Mouse (Mus musculus): Measurements from ENCODE around the gene Znrf3. TPM values are rescaled to one million over a fixed set of nuclear protein-coding genes. Genes with fewer than 3 reads are reported as not detected.

Gene Znrf3
- polyA plus RNA-seq, 1 experiment from 2014 or later = 8.0 TPM

DNA sequence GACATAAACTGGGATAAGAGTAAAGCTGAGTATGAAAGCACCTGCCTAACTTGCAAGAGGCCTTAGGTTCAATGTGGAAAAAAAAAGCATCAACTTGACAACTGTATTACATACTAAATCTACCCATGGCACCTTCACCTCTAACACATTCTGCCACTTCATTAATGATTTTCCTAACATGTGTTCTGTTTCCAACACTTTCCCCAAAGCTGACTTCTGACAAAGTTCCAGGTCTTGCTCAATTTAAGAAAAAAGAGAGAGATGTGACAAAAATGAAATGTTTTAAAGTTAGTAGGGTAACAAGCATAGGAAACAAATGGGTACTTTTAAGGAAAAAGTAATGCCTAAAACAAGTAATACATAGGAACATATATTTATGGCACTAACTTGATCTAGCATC, 76.2 kb downstream of the Znrf3 start:
- Histone ChIP-seq H3K4me1 (replicated peaks) (no peaks in the 10 kb centered on the region), H3K27me3 (no peaks in the 10 kb centered on the region), H3K9ac (replicated peaks) (no peak overlapping the region), H3K36me3 (no peaks in the 10 kb centered on the region), H3K27ac (no peak overlapping the region), H3K4me2 (replicated peaks) (no peak overlapping the region), H3K4me3 (replicated peaks) (no peak overlapping the region), H3K9me3 (no peaks in the 10 kb centered on the region)
- ATAC-seq = no peak

DNA sequence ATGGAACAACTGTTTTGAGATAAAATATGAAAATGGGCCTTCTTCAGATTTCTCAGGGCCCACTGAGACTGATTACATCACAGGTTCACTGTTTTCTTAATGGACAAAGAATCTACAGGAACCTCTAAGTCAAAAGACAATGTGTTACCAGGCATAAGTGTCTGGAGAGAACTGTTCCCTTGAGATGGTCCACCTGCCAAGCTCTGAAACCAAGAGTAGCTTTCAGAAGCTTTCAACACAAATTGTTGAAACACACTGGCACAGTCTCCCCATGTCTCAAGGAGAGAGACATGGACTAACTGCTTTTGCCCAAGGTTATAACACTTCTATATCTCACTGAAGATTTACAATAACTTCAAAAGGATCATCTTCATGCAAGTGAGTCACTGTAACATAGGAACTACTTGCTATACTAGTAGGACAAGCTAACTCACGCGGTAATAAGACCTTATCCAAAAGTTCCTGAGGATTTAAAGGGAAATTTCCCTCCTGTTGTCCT, 89.3 kb downstream of the Znrf3 start:
- ATAC-seq = no peak
- H3K36me3 ChIP-seq = no peaks in the 10 kb centered on the region
- no peak overlapping the region for H3K27ac ChIP-seq
- peaks cover 4% of the 10 kb centered on the region; the same call in 1 of the 2 replicates for H3K4me1 ChIP-seq (replicated peaks)
- H3K9ac ChIP-seq (replicated peaks) = no peak overlapping the region
- no peaks in the 10 kb centered on the region for H3K27me3 ChIP-seq
- H3K9me3 ChIP-seq = no peaks in the 10 kb centered on the region
- no peak overlapping the region for H3K4me2 ChIP-seq (replicated peaks)
- no peak overlapping the region for H3K4me3 ChIP-seq (replicated peaks)
- 99% methylated on average over 2 of the region's 2 CpGs for WGBS

DNA sequence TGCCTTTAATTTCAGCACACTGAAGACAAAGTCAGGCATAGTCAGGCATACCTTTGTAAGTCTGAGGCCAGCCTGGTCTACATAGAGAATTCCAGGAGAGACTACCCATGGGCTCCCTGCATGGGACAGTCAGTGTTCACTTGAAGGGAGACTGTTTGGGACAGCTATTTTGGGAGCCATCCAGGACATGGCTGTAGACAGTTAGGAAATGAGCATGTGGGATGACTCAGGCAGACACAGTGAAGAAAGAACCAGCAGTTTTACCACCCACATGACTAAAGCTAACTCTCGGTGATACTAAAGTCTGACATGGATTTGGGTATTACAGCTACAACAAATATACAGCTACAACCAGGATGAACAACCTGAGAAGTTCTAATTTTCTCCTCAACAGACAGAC, 89.9 kb downstream of the Znrf3 start:
- no peak for ATAC-seq
- H3K36me3 ChIP-seq = no peaks in the 10 kb centered on the region
- H3K27ac ChIP-seq = no peak overlapping the region
- H3K4me2 ChIP-seq (replicated peaks) = no peak overlapping the region
- no peak overlapping the region for H3K9ac ChIP-seq (replicated peaks)
- H3K9me3 ChIP-seq = no peaks in the 10 kb centered on the region
- H3K27me3 ChIP-seq = no peaks in the 10 kb centered on the region
- H3K4me1 ChIP-seq (replicated peaks) = peaks cover 4% of the 10 kb centered on the region; the same call in 1 of the 2 replicates
- no peak overlapping the region for H3K4me3 ChIP-seq (replicated peaks)
- 94% methylated on average over 1 of the region's 1 CpGs for WGBS

DNA sequence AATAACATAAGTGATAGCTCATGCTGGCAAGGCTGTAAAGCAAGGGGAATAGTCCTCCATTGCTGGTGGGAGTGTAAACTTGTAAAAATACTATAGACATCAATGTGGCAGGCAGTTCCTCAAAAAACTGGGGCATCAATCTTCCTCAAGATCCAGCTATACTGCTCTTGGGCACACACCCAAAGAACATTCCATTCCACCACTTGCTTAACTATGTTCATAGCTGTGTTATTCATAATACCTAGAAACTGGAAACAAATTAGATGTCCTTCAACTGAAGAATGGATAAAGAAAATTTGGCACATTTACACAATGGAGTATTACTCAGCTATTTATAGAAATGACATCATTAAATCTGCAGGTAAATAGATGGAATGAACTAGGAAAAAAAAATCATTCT, 91.6 kb downstream of the Znrf3 start:
- no peak overlapping the region for H3K9ac ChIP-seq (replicated peaks)
- no peak for ATAC-seq
- H3K27ac ChIP-seq = no peak overlapping the region
- H3K4me2 ChIP-seq (replicated peaks) = no peak overlapping the region
- H3K4me3 ChIP-seq (replicated peaks) = no peak overlapping the region
- H3K4me1 ChIP-seq (replicated peaks) = peaks cover 4% of the 10 kb centered on the region; the same call in 1 of the 2 replicates
- H3K9me3 ChIP-seq = no peaks in the 10 kb centered on the region
- no peaks in the 10 kb centered on the region for H3K36me3 ChIP-seq
- H3K27me3 ChIP-seq = no peaks in the 10 kb centered on the region

DNA sequence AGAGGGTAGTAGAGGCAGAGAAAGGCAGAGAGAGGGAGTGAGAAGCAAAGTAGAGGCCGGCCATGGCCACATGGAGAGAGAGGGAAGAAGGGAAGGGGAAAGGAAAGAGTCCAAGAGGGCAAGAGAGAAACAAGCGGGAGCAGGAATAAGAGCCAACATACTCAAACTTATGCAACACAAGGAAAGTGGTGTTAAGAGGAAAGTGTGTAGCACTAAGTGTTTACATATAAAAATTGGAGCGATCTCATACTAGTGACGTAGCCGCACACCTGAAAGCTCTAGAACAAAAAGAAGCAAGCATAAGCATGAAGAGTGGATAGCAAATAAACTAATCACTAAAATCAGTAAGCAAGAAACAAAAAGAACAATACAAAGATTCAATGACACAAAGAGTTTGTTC, 95.2 kb downstream of the Znrf3 start:
- no peak overlapping the region for H3K4me2 ChIP-seq (replicated peaks)
- no peak for ATAC-seq
- no peak overlapping the region for H3K4me3 ChIP-seq (replicated peaks)
- H3K27me3 ChIP-seq = no peaks in the 10 kb centered on the region
- no peaks in the 10 kb centered on the region for H3K9me3 ChIP-seq
- no peak overlapping the region for H3K27ac ChIP-seq
- WGBS = 99% methylated on average over 5 of the region's 5 CpGs
- H3K4me1 ChIP-seq (replicated peaks) = no peaks in the 10 kb centered on the region; the same call in 1 of the 2 replicates
- H3K9ac ChIP-seq (replicated peaks) = no peak overlapping the region
- H3K36me3 ChIP-seq = no peaks in the 10 kb centered on the region

DNA sequence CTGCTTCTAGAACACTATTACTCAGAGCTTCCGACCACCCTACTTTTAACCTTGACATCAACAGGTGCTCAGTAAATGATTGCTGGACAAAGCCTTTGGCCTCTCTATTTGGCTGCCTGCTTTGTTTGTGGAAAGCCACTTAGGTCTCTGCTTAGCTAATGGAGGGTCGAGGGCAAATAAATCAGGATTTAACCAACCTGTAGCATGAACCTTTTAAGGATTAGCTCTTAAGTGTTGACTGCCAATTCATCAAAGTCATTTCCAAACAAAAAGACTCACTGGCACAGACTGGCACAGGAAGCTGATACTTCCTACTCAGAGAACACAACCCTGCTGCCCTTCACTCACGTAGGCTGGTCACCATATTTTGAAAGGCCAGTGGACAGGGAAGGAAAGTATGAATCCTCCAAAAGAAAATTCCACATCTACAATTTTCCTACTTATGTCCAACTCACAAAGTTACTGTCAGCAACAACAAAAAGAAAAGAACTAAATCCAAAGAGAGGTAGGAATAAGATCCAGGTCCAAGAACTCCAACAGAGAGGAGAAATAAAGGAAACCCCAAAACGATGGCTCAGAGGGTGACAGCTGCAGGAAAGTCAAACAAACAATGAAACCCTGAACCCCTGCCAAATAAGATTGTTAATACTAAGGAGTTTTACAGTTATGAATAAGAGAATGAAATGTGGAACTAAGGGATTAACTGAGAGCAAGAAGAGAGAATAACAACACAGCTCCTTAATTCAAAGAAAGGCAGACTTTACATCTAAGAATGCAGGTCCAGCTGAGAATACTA, 97.6 kb downstream of the Znrf3 start:
- 54% methylated on average over 4 of the region's 4 CpGs for WGBS
- Histone ChIP-seq H3K9ac (replicated peaks) (no peak overlapping the region), H3K27ac (no peak overlapping the region), H3K4me2 (replicated peaks) (no peak overlapping the region), H3K4me1 (replicated peaks) (no peaks in the 10 kb centered on the region; the same call in 1 of the 2 replicates), H3K36me3 (no peaks in the 10 kb centered on the region), H3K27me3 (no peaks in the 10 kb centered on the region), H3K4me3 (replicated peaks) (no peak overlapping the region), H3K9me3 (no peaks in the 10 kb centered on the region)
- ATAC-seq = no peak

DNA sequence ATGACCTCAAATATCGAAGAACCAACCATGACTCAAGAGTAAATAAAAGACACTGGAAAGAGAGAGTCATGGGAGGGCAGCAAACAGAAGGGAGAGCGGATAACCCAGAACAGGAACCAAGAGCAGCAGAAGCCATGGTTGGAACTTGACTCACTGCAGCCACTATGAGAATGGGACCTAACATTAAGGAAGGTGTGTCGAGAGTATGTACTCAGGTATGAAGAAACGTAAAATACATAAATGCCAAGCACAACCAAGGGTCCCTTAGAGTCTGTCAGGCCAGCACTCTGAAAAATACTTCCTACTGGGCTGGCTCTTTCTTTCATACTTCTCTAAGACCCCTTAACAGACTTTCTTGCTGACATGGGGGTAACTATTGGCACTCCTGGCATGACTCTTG, 100.9 kb downstream of the Znrf3 start:
- Histone ChIP-seq H3K27ac (no peak overlapping the region), H3K4me2 (replicated peaks) (no peak overlapping the region), H3K27me3 (no peaks in the 10 kb centered on the region), H3K9ac (replicated peaks) (no peak overlapping the region), H3K4me1 (replicated peaks) (no peaks in the 10 kb centered on the region; the same call in 1 of the 2 replicates), H3K36me3 (no peaks in the 10 kb centered on the region), H3K9me3 (no peaks in the 10 kb centered on the region), H3K4me3 (replicated peaks) (no peak overlapping the region)
- ATAC-seq = no peak
- WGBS = 97% methylated on average over 4 of the region's 4 CpGs

DNA sequence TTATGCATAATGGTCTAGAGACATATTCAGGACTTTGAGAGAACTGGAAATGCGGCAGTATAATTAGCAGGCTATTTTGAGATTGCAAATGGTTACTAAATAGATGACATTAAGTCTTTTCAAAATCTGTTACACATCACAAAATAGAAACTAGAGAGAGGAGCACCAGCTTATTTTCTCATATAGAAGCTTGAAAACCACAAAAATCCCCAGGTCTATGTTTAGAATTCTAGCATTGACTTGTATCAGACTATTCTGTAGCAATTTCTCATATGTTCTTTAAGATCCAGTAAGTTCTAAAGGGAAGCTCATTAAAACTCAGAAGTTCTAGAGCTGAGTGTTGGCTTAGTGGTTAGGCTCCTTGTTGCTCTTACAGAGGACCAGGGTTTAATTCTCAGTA, 104.9 kb downstream of the Znrf3 start:
- Histone ChIP-seq H3K4me1 (replicated peaks) (no peaks in the 10 kb centered on the region), H3K9ac (replicated peaks) (no peak overlapping the region), H3K27me3 (no peaks in the 10 kb centered on the region), H3K4me2 (replicated peaks) (no peak overlapping the region), H3K9me3 (no peaks in the 10 kb centered on the region), H3K36me3 (0 out of 2 replicates have a peak, but pooled peaks cover under 1% of the 10 kb centered on the region), H3K4me3 (replicated peaks) (no peak overlapping the region), H3K27ac (no peak overlapping the region)
- ATAC-seq = no peak
- WGBS = 96% methylated on average over 1 of the region's 1 CpGs

DNA sequence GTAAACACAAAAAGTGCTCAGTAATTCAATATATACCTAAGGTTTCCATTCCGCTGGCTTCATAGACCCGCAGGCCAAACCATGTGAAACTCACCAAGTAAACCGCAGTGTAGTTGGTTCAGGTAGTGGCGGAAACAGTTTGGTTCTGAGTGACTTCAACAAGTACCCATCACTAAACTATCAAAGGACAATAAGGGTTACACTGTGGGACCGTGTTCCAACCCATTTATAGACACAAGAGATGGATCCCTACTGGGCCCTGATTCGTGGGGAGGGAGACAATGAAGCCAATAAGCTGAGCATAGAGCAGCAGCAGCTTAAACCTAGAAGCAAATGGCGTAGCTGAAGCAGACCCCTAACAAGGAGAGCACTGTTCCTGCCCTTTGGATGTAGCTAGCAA, 107.8 kb downstream of the Znrf3 start:
- no peak overlapping the region for H3K4me2 ChIP-seq (replicated peaks)
- no peaks in the 10 kb centered on the region for H3K4me1 ChIP-seq (replicated peaks)
- no peaks in the 10 kb centered on the region for H3K9me3 ChIP-seq
- no peak overlapping the region for H3K27ac ChIP-seq
- no peak for ATAC-seq
- 93% methylated on average over 7 of the region's 7 CpGs for WGBS
- H3K4me3 ChIP-seq (replicated peaks) = no peak overlapping the region
- no peaks in the 10 kb centered on the region for H3K27me3 ChIP-seq
- H3K36me3 ChIP-seq = 0 out of 2 replicates have a peak, but pooled peaks cover 2% of the 10 kb centered on the region
- H3K9ac ChIP-seq (replicated peaks) = no peak overlapping the region

DNA sequence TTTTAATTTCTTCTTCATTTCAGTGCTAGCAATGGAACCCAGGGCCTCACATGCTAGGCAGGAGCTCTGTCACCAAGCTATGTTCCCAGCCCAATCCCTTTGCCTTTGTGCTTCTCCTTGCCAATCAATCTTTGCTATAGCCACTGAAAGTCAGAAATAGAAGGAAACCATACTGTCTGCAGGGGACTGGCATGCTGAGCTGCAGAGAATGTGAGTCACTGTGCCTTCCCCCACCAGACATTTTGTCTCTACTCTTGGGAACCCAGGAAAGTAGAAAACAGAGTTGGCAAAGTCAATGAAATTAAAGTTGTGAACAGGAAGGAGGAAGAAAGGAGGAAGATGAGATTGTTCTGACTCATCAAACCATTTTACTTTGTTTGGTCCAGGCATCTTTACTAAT, 108.4 kb downstream of the Znrf3 start:
- Histone ChIP-seq H3K9ac (replicated peaks) (no peak overlapping the region), H3K27me3 (no peaks in the 10 kb centered on the region), H3K9me3 (no peaks in the 10 kb centered on the region), H3K4me2 (replicated peaks) (no peak overlapping the region), H3K27ac (no peak overlapping the region), H3K4me3 (replicated peaks) (no peak overlapping the region), H3K36me3 (0 out of 2 replicates have a peak, but pooled peaks cover 2% of the 10 kb centered on the region), H3K4me1 (replicated peaks) (no peaks in the 10 kb centered on the region)
- ATAC-seq = no peak

DNA sequence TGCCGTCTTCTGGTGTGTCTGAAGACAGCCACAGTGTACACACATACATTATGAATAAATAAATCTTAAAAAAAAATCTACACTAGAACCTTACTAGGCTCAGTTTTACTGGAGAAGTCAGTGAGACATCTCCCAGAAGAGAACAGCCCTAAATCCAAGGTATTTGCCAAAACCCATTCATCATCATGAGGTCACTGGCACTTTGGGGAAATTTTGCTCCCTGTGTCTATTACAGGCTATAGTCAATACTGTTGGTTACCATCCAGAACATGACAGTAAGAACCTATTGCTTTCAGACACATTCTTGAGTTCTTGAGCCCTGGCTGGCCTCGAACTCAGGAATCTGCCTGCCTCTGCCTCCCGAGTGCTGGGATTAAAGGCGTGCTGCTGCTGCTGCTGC, 113.8 kb downstream of the Znrf3 start:
- WGBS = 96% methylated on average over 4 of the region's 4 CpGs
- no peaks in the 10 kb centered on the region for H3K27me3 ChIP-seq
- 0 out of 2 replicates have a peak, but pooled peaks cover 2% of the 10 kb centered on the region for H3K36me3 ChIP-seq
- no peak overlapping the region for H3K4me2 ChIP-seq (replicated peaks)
- no peak for ATAC-seq
- H3K4me3 ChIP-seq (replicated peaks) = no peak overlapping the region
- H3K9ac ChIP-seq (replicated peaks) = no peak overlapping the region
- peaks cover 3% of the 10 kb centered on the region; the same call in 1 of the 2 replicates for H3K4me1 ChIP-seq (replicated peaks)
- no peaks in the 10 kb centered on the region for H3K9me3 ChIP-seq
- H3K27ac ChIP-seq = no peak overlapping the region

DNA sequence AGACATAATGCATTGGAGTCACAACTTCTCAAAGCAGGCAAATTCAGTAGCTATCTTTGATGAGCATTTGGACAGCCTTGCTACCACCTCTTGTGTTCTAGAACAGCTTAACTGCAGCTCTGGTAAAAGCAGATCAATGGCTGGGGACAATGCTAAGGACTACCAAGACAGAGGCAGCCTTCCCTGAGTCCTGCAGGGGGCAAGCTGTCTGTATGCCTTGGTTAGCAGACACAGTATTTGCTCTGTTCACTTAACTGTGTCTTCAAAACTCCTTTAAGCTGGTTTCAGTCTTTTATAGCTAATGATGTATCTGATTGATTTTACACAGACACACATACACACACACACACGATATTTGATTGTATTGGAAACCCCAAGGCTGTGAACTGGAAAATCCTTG, 117.0 kb downstream of the Znrf3 start:
- no peak overlapping the region for H3K27ac ChIP-seq
- no peaks in the 10 kb centered on the region for H3K9me3 ChIP-seq
- peaks cover 6% of the 10 kb centered on the region; the same call in 1 of the 2 replicates for H3K4me1 ChIP-seq (replicated peaks)
- no peak overlapping the region for H3K4me3 ChIP-seq (replicated peaks)
- H3K4me2 ChIP-seq (replicated peaks) = no peak overlapping the region
- no peak for ATAC-seq
- H3K27me3 ChIP-seq = no peaks in the 10 kb centered on the region
- WGBS = 19% methylated on average over 1 of the region's 1 CpGs
- H3K9ac ChIP-seq (replicated peaks) = no peak overlapping the region
- H3K36me3 ChIP-seq = no peaks in the 10 kb centered on the region

DNA sequence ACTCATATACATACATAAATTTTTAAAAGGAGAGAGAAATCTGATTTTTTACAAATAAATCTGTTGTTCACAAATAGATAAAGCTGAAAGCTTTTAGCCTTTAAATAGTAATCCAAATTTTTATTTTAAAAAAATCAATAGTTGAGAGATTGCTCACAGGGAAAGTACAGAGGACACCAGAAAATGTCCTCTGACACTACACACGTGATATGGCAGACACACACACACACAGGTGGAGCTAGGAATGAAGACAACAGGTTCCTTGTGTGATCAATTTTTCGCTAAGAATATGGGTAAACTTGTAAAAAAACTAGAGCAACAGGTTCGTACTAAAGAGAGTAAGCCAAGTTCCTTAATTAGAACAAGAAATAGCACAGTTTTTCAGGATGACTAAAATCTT, 118.4 kb downstream of the Znrf3 start:
- 96% methylated on average over 3 of the region's 3 CpGs for WGBS
- Histone ChIP-seq H3K27me3 (no peaks in the 10 kb centered on the region), H3K4me3 (replicated peaks) (no peak overlapping the region)

More for the DNA sequence above, 118.4 kb downstream of the Znrf3 start:
- Histone ChIP-seq H3K9me3 (no peaks in the 10 kb centered on the region), H3K36me3 (no peaks in the 10 kb centered on the region), H3K4me2 (replicated peaks) (no peak overlapping the region), H3K27ac (no peak overlapping the region), H3K9ac (replicated peaks) (no peak overlapping the region), H3K4me1 (replicated peaks) (peaks cover 14% of the 10 kb centered on the region)
- no peak for ATAC-seq
